Mouse (Mus musculus) limb, embryonic 11.5 days (tissue): Measurements from ENCODE around the gene Tal1. TPM values are rescaled to one million over a fixed set of nuclear protein-coding genes. Genes with fewer than 3 reads are reported as not detected.

Experiments
- ATAC-seq: fragments of 200-750 bp; cut with Nextera tagmentation; 2 replicates; pipeline ENCODE4 v1.8.0; 2017; ENCODE audit warnings: low read depth; ENCODE audit not compliant: insufficient number of reproducible peaks, low FRiP score, low TSS enrichment
- DNase-seq: peaks from one replicate; pipeline ENCODE4 v3.0.0-alpha.2; 2015; ENCODE audit warnings: low spot score
- H3K27ac ChIP-seq: fragments of 300-500 bp; sonication (generic); replicated peaks from 2 replicates; pipeline ENCODE4 v1.5.1; 2014; ENCODE audit warnings: low read depth, mild to moderate bottlenecking, low read length
- H3K27me3 ChIP-seq: fragments of 300-500 bp; sonication (generic); 2 replicates; pipeline ENCODE4 v1.6.1; 2014; ENCODE audit warnings: mild to moderate bottlenecking, low read length, mixed read lengths; ENCODE audit not compliant: control insufficient read depth, insufficient read depth
- H3K36me3 ChIP-seq: fragments of 300-500 bp; sonication (generic); 2 replicates; pipeline ENCODE4 v1.6.1; 2014; ENCODE audit warnings: mild to moderate bottlenecking, low read length, moderate library complexity, mixed read lengths; ENCODE audit not compliant: control insufficient read depth, insufficient read depth
- H3K4me1 ChIP-seq: fragments of 300-500 bp; sonication (generic); 2 replicates; pipeline ENCODE4 v1.6.1; 2014; ENCODE audit warnings: low read length, mixed read lengths; ENCODE audit not compliant: control insufficient read depth, insufficient read depth
- H3K4me2 ChIP-seq: fragments of 300-500 bp; sonication (generic); 2 replicates; pipeline ENCODE4 v1.6.1; 2014; ENCODE audit warnings: low read depth, mild to moderate bottlenecking, moderate library complexity; ENCODE audit not compliant: severe bottlenecking
- H3K4me3 ChIP-seq: fragments of 300-500 bp; sonication (generic); 2 replicates; pipeline ENCODE4 v1.5.1; 2014; ENCODE audit warnings: low read depth, low read length
- H3K9ac ChIP-seq: fragments of 300-500 bp; sonication (generic); 2 replicates; pipeline ENCODE4 v1.6.1; 2014; ENCODE audit warnings: mild to moderate bottlenecking, low read length
- H3K9me3 ChIP-seq: fragments of 300-500 bp; sonication (generic); 2 replicates; pipeline ENCODE4 v1.6.1; 2016; ENCODE audit warnings: low read length; ENCODE audit not compliant: control insufficient read depth
- WGBS: fragments of 180-500 bp; shearing (Covaris S2); extraction: QIAGEN DNeasy Blood & Tissue Kit; methylation state at CpG from one replicate; pipeline ENCODE4 v1.1.7; 2014; 5-methylcytosine and 5-hydroxymethylcytosine counted together
- polyA plus RNA-seq: library from polyadenylated mRNA; unstranded; fragments of >200 nt; fragmentation: Nextera tagmentation; extraction: Ambion mirVana; gene quantifications from 2 replicates; pipeline ENCODE4 v1.2.1, GENCODE M21; 2014

The Tal1 gene
- polyA plus RNA-seq, 1 experiment from 2014 or later: 2.7 TPM

DNA sequence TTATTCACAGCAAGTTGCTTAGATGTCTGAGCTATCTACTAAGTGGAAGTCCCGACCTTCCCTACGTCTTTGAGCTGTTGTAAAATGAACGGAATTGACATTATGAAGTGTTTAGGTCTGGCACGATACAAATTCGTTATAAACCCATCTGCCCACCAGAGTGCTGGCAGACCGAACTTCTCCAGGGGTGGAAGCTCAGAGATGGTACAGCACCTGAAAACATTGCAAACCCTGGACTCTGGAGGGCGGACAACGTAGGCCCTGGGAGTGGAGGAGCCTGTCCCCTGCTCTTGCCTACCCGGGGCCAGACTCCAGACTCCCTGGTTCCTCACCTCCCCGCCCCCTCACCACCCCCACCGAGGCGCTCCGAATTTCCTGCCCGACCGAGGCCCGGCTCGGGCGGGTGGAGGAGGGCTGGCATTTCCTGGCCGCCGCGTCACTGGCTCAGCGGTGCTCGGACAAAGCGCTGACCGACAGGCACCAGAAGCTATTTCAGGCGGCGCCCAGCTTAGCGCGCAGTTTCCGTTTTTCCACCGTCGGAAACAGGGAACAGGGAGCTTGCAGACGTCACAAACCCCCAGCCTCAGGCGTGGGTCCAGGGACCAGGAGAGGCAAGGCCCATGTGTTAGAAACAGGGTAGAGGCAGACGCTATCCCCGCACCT, 3.8 kb upstream of the Tal1 start:
- peak overlapping the region; percentile 59 for H3K4me2 ChIP-seq
- H3K36me3 ChIP-seq: no peaks in the 10 kb centered on the region
- peaks cover 3% of the 10 kb centered on the region; the same call in 1 of the 2 replicates for H3K4me1 ChIP-seq
- H3K4me3 ChIP-seq: peak overlapping the region; percentile 10
- DNase-seq (peak; percentile 79), ATAC-seq (peak; percentile 74)
- no peak overlapping the region for H3K27ac ChIP-seq
- peak overlapping the region; percentile 41; the same call in 1 of the 2 replicates for H3K9ac ChIP-seq
- H3K27me3 ChIP-seq: peaks cover 50% of the 10 kb centered on the region
- WGBS: under 1% methylated on average over 36 of the region's 36 CpGs
- no peaks in the 10 kb centered on the region for H3K9me3 ChIP-seq

DNA sequence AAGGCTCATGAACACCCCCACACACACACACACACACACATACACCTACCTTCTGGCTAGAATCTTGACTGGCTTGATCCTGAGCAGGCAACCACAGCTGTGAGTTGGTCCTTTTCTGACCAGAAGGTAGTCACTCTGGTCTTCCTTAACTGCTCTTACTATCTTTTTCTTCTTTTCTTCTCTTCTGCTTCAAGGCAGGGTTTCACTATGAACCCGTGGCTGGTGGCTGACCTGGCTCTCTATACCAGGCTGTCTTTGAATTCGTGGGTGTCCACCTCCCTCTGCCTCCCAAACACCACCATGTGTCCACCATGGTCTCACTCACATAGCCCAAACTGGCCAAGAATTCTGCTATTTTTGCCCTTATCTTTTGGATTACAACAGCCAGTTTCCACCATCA, 1.2 kb upstream of the Tal1 start:
- H3K4me2 ChIP-seq: no peak overlapping the region
- peaks cover 75% of the 10 kb centered on the region for H3K27me3 ChIP-seq
- no peak overlapping the region for H3K27ac ChIP-seq
- no peaks in the 10 kb centered on the region for H3K36me3 ChIP-seq
- peak; percentile 29 for DNase-seq
- H3K4me3 ChIP-seq: no peak overlapping the region
- peaks cover 3% of the 10 kb centered on the region; the same call in 1 of the 2 replicates for H3K4me1 ChIP-seq
- no peaks in the 10 kb centered on the region for H3K9me3 ChIP-seq
- WGBS: 7% methylated on average over 2 of the region's 2 CpGs
- no peak overlapping the region for H3K9ac ChIP-seq
- no peak for ATAC-seq

GRCm38 (mm10) chr4:115055691-115056090, 535 bp upstream of the Tal1 start:
- Histone ChIP-seq H3K9ac (no peak overlapping the region), H3K4me2 (no peak overlapping the region), H3K4me1 (peaks cover 3% of the 10 kb centered on the region; the same call in 1 of the 2 replicates), H3K27me3 (peaks cover 82% of the 10 kb centered on the region), H3K36me3 (no peaks in the 10 kb centered on the region), H3K27ac (no peak overlapping the region), H3K4me3 (no peak overlapping the region), H3K9me3 (no peaks in the 10 kb centered on the region)
- 20% methylated on average over 3 of the region's 3 CpGs for WGBS
- ATAC-seq (no peak), DNase-seq (no peak)

GRCm38 (mm10) chr4:115056921-115057673, 871 bp downstream of the Tal1 start:
- peak overlapping the region; percentile 26 for H3K4me3 ChIP-seq
- WGBS: under 1% methylated on average over 47 of the region's 48 CpGs
- H3K9ac ChIP-seq: 0 out of 2 replicates have a peak overlapping the region, but pooled peaks have one; percentile 27
- H3K27ac ChIP-seq: no peak overlapping the region
- no peaks in the 10 kb centered on the region for H3K36me3 ChIP-seq
- ATAC-seq: peak; percentile 46; the same call in 1 of the 2 replicates
- H3K9me3 ChIP-seq: no peaks in the 10 kb centered on the region
- H3K4me1 ChIP-seq: peaks cover 3% of the 10 kb centered on the region; the same call in 1 of the 2 replicates
- H3K27me3 ChIP-seq: peaks cover 84% of the 10 kb centered on the region
- DNase-seq: peak; percentile 79
- H3K4me2 ChIP-seq: peak overlapping the region; percentile 37; the same call in 1 of the 2 replicates

DNA sequence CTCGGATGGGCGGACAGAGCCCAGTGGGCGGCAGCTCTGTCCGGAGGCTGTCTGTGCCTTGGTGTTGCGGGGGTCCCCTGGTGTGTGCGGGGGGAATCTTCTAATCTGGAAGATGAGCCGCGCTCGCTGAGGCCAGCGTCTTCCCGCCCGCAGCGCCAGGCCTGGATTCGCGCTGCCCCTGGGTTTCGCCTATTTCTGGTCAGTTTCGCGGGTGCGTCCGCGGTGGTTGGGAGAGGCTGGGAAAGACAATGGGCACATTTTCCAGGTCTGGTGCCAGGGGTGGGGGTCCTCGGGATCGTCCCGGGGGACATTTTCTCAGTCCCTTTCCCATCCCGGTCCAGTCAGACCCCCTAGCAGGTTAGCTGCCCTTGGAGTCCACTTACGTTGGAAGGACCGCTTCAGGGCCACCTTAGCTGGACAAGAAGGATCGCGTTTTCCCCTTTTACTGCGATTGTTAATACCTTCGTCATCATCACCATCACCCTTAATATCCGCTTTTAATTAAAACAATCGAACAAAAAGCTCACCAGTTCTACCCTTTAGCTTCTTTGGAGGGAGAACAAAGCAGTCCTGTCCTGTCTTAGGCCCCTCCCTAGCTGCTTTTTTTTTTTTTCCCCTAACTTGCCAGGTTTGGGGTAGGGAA, 1.6 kb downstream of the Tal1 start:
- WGBS: under 1% methylated on average over 33 of the region's 33 CpGs
- Histone ChIP-seq H3K4me1 (peaks cover 3% of the 10 kb centered on the region), H3K4me3 (peak overlapping the region; percentile 26), H3K36me3 (no peaks in the 10 kb centered on the region), H3K9me3 (no peaks in the 10 kb centered on the region), H3K27me3 (peaks cover 88% of the 10 kb centered on the region), H3K9ac (no peak overlapping the region), H3K4me2 (no peak overlapping the region), H3K27ac (no peak overlapping the region)
- ATAC-seq (no peak), DNase-seq (peak; percentile 63)

DNA sequence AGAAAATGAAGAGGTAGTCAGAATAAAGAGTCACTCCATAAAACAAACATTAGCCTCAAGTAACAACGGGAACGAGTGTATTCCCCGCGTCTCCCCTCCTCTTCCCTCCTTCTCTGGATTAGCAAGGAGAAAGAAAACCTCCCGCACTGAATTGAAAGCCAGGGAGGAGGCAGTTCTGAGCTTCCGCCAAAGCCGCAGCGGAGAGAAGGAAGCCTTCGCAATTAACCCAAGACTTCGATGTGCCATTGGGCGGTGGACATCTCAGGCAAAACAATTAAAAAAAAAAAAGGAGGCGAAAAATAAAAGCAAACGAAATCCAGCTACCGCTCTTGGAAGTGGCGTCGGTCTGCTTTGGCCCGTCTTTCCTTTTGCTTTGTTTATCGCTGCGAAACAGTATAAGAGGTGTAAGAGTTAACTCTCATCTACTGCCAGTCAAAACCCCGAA, 2.1 kb downstream of the Tal1 start:
- Histone ChIP-seq H3K4me2 (no peak overlapping the region), H3K9ac (no peak overlapping the region), H3K27me3 (peaks cover 91% of the 10 kb centered on the region), H3K4me1 (peaks cover 6% of the 10 kb centered on the region), H3K9me3 (no peaks in the 10 kb centered on the region), H3K27ac (no peak overlapping the region), H3K4me3 (no peak overlapping the region), H3K36me3 (no peaks in the 10 kb centered on the region)
- DNase-seq (peak; percentile 64), ATAC-seq (no peak)
- WGBS: under 1% methylated on average over 20 of the region's 20 CpGs

DNA sequence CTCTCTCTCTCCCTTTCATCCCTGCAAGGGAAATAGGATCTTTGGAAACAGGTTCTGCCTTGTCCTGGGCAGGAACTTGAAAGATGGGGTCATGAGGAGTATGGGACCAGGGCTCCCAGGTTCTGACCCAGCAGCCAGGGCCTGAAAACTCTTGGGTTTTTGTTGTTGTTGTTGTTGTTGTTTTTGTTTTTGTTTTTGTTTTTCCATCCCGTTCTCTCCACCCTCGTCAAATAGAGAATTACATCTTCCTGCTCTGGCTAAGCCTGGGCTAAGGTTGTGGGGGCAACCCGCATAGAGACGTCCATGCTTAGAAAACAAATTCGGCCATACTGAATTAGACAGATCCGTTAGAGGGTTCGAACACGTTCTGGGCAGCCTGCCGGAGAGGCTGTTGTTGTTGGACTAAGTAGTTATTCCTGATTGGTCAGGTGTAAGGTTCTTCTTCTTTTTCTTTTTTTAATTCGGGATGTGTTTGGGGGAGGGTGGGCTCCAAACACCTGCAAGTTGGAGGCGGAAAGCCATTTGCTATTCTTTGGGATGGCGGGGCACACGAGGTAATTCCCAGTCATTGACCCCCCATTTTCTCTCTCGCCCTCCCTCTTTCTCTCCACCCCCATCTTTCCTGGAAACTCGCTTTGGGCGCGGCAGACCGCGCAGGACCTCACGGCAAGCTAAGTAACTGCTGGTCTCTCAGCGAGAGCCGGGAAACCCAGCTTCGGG, 2.8 kb downstream of the Tal1 start:
- Histone ChIP-seq H3K4me2 (no peak overlapping the region), H3K9ac (no peak overlapping the region), H3K4me1 (peaks cover 11% of the 10 kb centered on the region), H3K27me3 (peaks cover 92% of the 10 kb centered on the region), H3K9me3 (no peaks in the 10 kb centered on the region), H3K36me3 (no peaks in the 10 kb centered on the region), H3K4me3 (no peak overlapping the region), H3K27ac (no peak overlapping the region)
- WGBS: 1% methylated on average over 23 of the region's 23 CpGs
- DNase-seq (peak; percentile 50), ATAC-seq (no peak)

GRCm38 (mm10) chr4:115059871-115060270, 3.6 kb downstream of the Tal1 start:
- DNase-seq (peak; percentile 49), ATAC-seq (no peak)
- no peak overlapping the region for H3K4me3 ChIP-seq

More at GRCm38 (mm10) chr4:115059871-115060270, 3.6 kb downstream of the Tal1 start:
- Histone ChIP-seq H3K4me2 (no peak overlapping the region), H3K4me1 (peaks cover 11% of the 10 kb centered on the region), H3K27me3 (peaks cover 95% of the 10 kb centered on the region), H3K9ac (no peak overlapping the region), H3K36me3 (no peaks in the 10 kb centered on the region), H3K9me3 (no peaks in the 10 kb centered on the region), H3K27ac (no peak overlapping the region)
- WGBS: 2% methylated on average over 12 of the region's 12 CpGs
